Mouse (Mus musculus) thymus, postnatal 10 days (tissue): Measurements from ENCODE around the gene Olfr1418.
A peak's percentile ranks its signal among the peaks of the same experiment; 100 is the strongest.
"Not testable (repeated sequence)": the region's sequence is repeated elsewhere in the genome, so short reads cannot be mapped to it uniquely, and the experiment has no call there.

ENCODE experiments used
- DNase-seq, 2 experiments: peaks; one replicate each; pipeline ENCODE4 v3.0.0; 2021; ENCODE audit warnings: low spot score in 2 of 2

Gene Olfr1418

GRCm38 (mm10) chr19:11860966-11861365 is at the start of gene Olfr1418:
Olfr1418 (minus strand) TSS chr19:11861066.
- no peak for DNase-seq

- no peak for DNase-seq
Measured at GRCm38 (mm10) chr19:11886265-11886664, 25.4 kb upstream of the Olfr1418 start, which contains the start of gene Olfr1420. Olfr1420 (plus strand) TSS chr19:11886565.

DNA sequence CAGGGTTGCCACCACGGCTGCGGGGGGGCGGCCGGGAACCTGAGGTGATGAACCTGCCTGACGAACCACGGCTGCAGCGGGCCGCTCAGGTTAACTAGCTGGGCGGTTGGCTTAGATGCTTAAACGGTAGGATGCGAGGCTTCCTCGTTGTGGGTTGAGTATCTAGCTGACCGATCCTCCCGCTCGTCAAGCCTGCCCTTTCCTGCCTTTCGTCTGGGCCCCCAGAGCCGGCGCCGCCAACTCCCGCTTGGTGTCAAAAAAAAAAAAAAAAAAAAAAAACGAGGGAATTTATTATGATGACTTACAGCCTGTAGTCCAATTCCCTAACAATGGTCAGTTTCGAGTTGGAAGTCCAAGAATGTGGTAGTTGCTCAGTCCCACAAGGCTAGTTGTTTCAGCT is 17.5 kb upstream of the Olfr1418 start:
- not testable (repeated sequence) for DNase-seq

DNA sequence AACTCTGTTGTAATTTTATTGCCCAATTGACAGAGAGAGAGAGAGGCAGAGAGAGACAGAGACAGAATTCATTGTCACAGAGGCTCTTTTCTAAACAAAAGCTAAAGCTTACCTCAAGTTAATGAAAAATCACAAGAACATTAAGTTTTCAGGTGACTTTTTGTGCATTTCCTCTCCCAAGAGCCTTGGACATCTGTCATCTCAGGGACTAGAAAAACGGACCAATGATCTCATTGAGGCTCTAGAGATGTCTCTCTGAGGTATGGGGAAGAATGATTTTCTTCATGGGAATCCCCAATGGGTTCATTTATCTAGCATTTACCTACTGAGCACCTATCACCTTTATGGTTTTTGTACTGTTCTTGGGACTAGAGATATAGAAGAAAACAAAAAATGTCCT is 14.1 kb upstream of the Olfr1418 start, which contains the start of gene Olfr1419:
Olfr1419 (minus strand) TSS at position 101 of the 400 bp plus-strand sequence.
- no peak for DNase-seq

DNA sequence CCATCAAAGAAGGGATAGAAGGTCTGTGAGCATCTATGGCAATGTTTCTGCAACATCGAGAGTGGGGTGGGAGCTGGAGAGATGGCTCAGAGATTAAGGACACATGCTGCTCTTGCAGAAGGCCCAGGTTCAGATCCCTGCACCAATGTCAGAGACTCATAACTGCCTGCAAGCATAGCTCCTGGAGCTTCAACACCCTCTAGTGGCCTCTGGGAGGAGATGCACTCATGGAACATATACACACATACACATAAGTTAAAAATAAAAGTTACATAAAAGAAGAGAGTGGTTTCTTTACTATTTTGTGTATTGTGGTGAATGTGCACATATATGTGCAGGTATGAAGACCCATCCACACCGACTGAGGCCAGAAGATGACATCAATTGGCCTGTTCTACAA is 7.0 kb upstream of the Olfr1418 start:
- DNase-seq, result no peak

DNA sequence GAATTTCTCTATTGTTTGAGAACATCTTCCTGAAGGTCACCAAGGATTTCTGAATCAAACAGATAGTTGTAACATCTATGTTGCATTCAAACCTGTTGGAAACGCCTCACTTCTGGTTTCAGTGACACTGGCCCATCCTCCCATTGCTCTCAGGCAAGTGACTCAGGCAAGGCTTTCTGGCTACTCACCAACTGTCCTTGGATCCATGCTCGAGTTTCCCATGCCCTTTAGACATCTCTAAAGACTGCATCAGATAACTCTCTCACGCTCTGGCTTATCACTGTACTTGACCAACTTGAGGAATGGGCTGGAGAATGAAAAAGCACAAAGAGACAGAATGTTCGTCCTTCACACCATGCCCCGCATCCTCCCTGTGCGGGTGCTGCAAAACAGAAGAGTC is 4.4 kb downstream of the Olfr1418 start:
- DNase-seq, result no peak

GRCm38 (mm10) chr19:11854821-11855220 is 6.0 kb downstream of the Olfr1418 start:
- no peak for DNase-seq

DNA sequence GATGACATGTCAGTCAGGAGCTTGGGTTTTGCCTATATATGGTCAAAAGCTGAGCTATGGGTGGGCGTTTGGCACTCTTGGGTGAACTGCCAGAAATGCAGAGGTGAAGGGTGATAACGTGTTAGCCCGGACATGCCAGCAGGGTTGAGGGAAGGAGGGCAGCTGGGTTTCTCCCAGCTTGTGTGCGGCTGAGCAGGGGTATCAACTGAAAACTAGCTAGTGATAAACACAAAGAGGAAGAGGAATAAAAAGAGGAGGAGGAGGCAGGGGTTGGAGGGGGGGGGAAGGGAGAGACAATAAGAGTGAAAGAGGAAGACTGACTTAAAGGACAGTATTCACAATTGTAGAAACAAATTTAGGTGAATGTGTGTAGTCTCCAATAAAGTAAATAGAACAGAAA is 8.2 kb downstream of the Olfr1418 start:
- no peak for DNase-seq

GRCm38 (mm10) chr19:11846333-11846732 is 14.5 kb downstream of the Olfr1418 start:
- DNase-seq, result no peak

- no peak for DNase-seq
Measured at GRCm38 (mm10) chr19:11839119-11839518, 21.7 kb downstream of the Olfr1418 start, which contains the start of gene Olfr1417. Olfr1417 (minus strand) TSS chr19:11839219.

DNA sequence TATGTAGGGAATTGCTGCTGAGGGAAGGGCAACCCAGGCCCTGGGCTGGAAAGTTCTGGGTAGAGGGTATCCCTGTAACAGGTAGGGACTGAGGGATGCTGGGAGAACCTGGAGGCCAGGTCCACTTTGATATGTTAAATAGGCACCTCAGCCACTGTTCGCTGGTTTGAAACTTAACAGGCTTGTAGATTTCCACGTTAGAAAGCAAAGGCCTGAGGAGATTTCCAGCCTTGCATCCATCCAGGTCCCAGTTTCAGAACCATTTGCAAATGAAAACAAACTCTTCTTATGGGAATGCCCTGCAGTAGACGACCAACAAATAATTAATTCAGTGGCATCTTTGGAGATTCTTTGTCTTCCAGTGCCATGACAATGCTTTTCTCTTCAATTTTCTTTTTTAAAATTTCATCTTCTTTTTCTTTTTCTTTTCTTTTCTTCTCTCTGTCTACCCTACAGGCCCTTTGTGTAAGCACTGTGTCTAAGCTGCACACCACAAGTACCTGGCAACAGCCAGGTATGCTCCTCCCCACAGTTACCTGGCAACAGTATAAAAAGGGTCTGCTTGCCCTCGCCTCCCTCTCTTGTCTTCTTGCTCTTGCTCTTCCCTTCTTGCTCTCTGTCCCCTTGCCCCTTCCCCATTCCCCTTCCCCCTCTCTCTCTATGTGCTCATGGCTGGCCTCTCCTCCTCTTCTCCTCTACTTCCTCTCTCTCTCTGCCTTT is 37.4 kb downstream of the Olfr1418 start:
- no peak for DNase-seq

DNA sequence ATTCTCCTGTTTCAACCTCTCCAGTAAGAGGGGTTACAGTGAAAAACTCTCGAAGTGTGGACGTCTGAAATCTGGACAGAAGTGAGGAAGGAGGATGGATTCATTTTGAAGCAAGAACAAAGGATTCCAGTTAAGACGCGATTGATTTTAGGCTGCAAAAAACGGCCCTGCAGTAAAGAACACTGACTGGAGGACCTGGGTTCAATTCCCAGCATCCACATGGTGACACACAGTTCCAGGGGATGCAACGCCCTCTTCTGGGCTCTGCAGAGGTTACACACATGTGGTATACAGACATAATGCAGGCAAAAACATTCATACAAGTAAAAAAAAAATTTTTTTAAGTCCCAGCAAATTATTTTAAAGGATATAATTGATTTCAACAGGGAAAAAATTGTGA is 40.7 kb downstream of the Olfr1418 start:
- DNase-seq, result no peak

DNA sequence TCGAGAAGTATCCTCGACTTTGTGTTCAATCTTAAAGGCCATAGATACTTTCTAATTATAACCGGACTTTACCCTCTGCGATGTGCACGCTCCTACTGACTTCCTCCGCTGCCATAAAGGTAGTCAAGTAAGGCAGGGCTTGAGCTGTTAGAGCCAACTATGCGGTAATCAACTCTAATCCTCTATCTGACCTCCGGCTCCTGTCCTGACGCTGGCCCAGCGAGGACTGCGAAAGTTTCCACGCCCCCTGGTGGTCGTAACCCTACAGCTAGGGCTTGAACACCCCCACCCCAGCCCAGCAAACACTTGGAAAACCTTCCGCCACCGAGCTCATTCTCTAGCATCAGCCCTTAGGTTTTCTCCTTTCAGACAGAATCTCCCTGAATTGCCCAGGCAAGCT is 41.1 kb downstream of the Olfr1418 start:
- peak; percentile 17 to 73 for DNase-seq

- DNase-seq, result no peak
Measured at GRCm38 (mm10) chr19:11819143-11819700, 41.6 kb downstream of the Olfr1418 start, which contains the start of gene Stx3. Stx3 (minus strand) TSS chr19:11819403.

DNA sequence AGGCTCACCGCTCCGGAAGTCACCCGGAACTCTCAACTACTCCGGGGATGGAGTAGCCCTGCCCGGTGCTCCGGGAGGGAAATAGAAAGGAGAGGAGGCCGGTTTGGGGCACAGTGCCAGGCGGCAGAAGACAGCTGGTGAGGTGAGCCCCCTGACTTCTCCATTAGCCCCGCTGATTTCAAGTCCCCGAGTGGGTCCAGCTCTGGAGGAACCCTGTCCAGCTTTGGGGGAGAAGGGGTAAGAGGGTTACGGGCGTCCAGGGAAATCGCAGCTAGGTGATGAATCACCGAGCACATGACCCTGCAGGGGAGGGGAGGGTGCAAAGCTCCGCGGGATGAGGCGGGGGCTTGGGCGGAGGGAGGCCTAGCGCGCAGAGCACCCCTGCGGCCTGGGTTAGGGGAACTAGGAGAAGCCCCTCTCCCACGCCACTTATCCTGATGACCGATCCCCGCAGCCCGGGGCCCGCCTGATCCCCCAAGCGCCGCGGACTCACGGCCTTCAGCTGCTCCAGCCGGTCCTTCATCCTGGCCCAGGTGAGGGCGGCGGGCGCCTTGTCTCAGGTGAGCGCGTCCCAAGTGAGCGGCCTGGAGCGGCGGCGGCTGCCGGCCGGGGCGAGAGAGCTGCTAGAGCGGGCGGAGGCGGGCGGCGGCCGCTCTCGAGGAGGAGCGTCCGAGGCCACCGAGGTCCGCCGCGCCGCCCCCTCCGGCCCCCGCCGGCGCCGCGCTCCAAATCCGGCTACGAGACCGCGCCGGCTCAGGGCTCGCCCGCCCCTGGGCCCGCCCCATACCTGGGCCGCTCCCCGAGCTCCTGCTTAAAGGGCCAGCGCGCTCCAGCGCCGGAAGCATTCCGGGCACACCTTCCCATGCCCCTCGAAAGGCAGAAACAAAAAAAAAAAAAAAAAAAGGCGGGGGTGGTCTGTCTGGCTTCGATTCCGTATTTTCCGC is 42.4 kb downstream of the Olfr1418 start:
- peak in 1 of 2 experiments; percentile 11 for DNase-seq

GRCm38 (mm10) chr19:11817586-11817985 is 43.3 kb downstream of the Olfr1418 start:
- DNase-seq, result no peak

GRCm38 (mm10) chr19:11816706-11817105 is 44.2 kb downstream of the Olfr1418 start:
- DNase-seq, result no peak

DNA sequence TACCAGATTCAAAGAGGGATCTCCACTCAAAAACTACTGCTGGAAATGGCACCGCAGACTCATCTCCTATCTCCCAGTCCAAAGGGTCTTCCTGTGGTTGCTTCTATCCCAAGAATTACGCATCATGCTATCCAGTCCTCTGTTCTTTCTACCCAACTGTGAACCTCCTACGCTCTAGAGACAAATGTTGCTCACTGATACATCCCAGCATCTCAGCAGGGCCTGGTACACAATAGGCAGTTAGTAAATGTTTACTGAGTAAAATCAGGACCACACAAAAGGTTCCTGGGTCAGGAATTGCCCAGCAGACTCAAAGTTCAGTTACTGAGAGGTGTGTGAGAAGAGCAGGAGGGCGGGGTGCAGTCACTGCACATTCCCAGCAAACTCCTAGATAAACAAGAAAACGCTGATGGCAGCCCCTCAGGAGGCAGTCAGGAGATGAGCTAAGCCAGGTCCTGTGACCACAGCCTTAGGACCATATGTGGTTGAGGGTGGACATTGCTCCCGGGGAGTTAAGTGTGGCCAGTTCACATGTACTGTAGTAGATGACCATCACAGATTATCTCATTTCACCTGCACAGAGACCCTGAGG is 46.0 kb downstream of the Olfr1418 start:
- DNase-seq, result no peak

- no peak for DNase-seq
Measured at GRCm38 (mm10) chr19:11813649-11814048, 47.2 kb downstream of the Olfr1418 start.

- DNase-seq, result no peak
Measured at GRCm38 (mm10) chr19:11813136-11813535, 47.7 kb downstream of the Olfr1418 start.

DNA sequence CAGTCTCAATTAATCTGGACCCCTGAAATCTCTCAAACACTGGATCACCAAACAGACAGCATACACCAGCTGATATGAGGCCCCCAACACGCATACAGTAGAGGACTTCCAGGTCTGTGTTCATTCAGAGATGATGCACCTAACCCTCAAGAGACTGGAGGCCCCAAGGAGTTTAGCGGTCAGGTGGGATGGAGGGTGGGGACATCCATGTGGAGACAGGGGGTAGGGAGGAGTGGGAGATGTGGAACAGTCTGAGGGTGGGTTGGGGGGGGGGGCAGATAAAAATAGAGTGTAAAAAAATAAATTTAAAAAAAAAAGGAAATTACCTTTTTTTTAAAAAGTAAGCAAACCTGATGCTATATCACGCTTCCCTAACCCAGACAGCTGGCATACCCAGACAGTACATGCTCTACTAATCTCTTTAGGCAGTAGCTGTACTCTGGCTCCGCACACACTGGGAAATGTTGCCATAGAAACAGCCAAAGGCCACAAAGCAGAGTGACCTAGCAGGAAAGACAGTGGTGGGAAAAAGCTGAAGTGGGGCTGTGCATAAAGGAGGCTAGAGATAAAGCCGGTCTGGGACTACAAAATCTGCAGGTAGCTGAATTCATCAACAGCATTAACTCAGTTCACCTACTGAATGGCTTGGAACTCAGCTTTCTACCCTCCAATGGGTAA is 49.0 kb downstream of the Olfr1418 start:
- no peak for DNase-seq
